27 mouse cellular contexts compared by ENCODE assay signal in the genomic region with DNA sequence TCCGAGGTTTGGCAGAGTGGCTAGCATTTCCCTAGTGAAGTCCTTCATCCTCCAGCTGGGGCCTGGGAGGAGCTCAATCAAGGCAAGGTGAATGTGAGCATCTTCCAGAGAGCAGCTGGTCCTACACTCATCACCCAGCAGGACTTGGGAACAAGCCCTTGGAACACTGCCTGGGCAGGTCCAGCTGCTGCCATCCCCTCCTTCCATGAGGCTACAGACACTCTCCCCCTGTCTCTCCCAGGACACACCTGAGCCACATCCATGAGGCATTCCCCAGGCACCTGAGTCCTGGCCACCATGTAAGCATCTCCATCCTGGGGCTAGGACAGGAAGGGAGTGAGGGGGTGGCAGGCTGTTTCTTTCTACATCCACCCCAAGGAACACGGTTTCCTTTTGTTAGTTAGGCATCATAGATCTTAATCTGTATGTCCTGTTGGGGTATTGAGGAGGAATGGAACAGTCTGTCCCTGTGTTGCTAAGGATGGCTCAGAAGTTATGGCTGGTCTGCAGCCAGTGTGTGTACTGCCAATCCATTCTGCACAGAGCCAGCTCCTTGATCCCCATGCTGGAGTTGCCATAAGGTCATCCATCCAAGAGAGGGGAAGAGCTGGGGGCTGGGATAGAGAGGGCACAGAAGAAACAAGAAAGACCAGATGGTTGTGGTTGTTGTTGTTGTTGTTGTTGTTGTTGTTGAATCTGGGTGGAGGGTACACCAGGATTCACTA.
DNase-seq lines count a peak whose midpoint lies in the region; ATAC-seq lines count a peak whose summit lies in the region.
"Had no signal": no experiment of that assay in that cellular context is flagged by ENCODE, and none has a peak within 500 bp of the region (broad histone marks: within the 10 kb centered on the region; RNA-seq: fewer than 3 reads in every experiment).

No protein-coding gene starts in this region.

- peak; percentile 95 to 97 for DNase-seq in cerebellum, postnatal 10 days
- DNase-seq in cerebellum, postnatal 36 days = no peak
- DNase-seq in heart, adult 11 months = peak; percentile 84
- no peak for DNase-seq in heart, postnatal 36 days
- DNase-seq in midbrain, embryonic 11.5 days (ENCODE audit: low spot score, missing footprints) = no peak
- no peak for DNase-seq in right cerebral cortex, postnatal 25 days
- DNase-seq: adrenal gland, postnatal 14 days; gastrocnemius, postnatal 14 days; heart, adult 2 months; kidney, adult 11 months; kidney, postnatal 14 days; layer of hippocampus, adult 9-11 months; lung, embryonic 14.5 days; lung, postnatal 14 days; retina, postnatal 1 day; right cerebral cortex, postnatal 14 days had no signal

- intact Hi-C loops in heart, postnatal 36 days (cut with DNase I) = no loop called here

- no peak overlapping the region for H3K9ac ChIP-seq in midbrain, embryonic 15.5 days
- no peak overlapping the region for H3K9ac ChIP-seq in midbrain, embryonic 11.5 days (ENCODE audit: low read length)
- H3K9ac ChIP-seq: embryonic facial prominence, embryonic 15.5 days; forebrain, embryonic 13.5 days; heart, embryonic 12.5 days; limb, embryonic 12.5 days; liver, embryonic 15.5 days; lung, embryonic 14.5 days; neural tube, embryonic 15.5 days; stomach, embryonic 15.5 days had no signal

- H3K4me1 ChIP-seq in midbrain, embryonic 15.5 days = no peaks in the 10 kb centered on the region
- no peaks in the 10 kb centered on the region for H3K4me1 ChIP-seq in midbrain, embryonic 11.5 days (ENCODE audit: control insufficient read depth, insufficient read depth, low read length)
- H3K4me1 ChIP-seq: embryonic facial prominence, embryonic 10.5 days; forebrain, embryonic 13.5 days; heart, embryonic 12.5 days; limb, embryonic 12.5 days; liver, embryonic 15.5 days; neural tube, embryonic 15.5 days; stomach, embryonic 15.5 days had no signal

- H3K27ac ChIP-seq in midbrain, embryonic 15.5 days = no peak overlapping the region
- no peak overlapping the region for H3K27ac ChIP-seq in midbrain, embryonic 11.5 days (ENCODE audit: low read depth, low read length)
- H3K27ac ChIP-seq: embryonic facial prominence, embryonic 10.5 days; embryonic facial prominence, embryonic 15.5 days; forebrain, embryonic 13.5 days; heart, adult 2 months; limb, embryonic 12.5 days; liver, embryonic 15.5 days; neural tube, embryonic 15.5 days; stomach, embryonic 15.5 days had no signal

- ATAC-seq in midbrain, embryonic 15.5 days (replicated peaks) = peak; percentile 17; the same call in 1 of the 2 replicates
- ATAC-seq in midbrain, embryonic 11.5 days (ENCODE audit: low FRiP score) = no peak
- ATAC-seq: CD4-positive, CD25-positive, alpha-beta regulatory T cell, adult 4 months; forebrain, embryonic 13.5 days; inflammation-experienced regulatory T-cells, adult 6 months had no signal

- WGBS in midbrain, embryonic 15.5 days = 66% methylated on average over 2 of the region's 2 CpGs
- WGBS in midbrain, embryonic 11.5 days = 74% methylated on average over 2 of the region's 2 CpGs

- no peak overlapping the region for H3K4me2 ChIP-seq in midbrain, embryonic 15.5 days
- no peak overlapping the region for H3K4me2 ChIP-seq in midbrain, embryonic 11.5 days
- H3K4me2 ChIP-seq: embryonic facial prominence, embryonic 15.5 days; forebrain, embryonic 13.5 days; heart, embryonic 12.5 days; limb, embryonic 12.5 days; liver, embryonic 15.5 days; lung, embryonic 14.5 days; neural tube, embryonic 15.5 days; stomach, embryonic 15.5 days had no signal

- H3K27me3 ChIP-seq in midbrain, embryonic 15.5 days (replicated peaks) = no peaks in the 10 kb centered on the region
- H3K27me3 ChIP-seq in midbrain, embryonic 11.5 days (ENCODE audit: control insufficient read depth, insufficient read depth, low read length) = no peaks in the 10 kb centered on the region
- H3K27me3 ChIP-seq: embryonic facial prominence, embryonic 15.5 days; forebrain, embryonic 13.5 days; heart, embryonic 12.5 days; limb, embryonic 12.5 days; liver, embryonic 15.5 days; neural tube, embryonic 15.5 days; stomach, embryonic 15.5 days had no signal

- H3K36me3 ChIP-seq in midbrain, embryonic 15.5 days (replicated peaks) = no peaks in the 10 kb centered on the region
- no peaks in the 10 kb centered on the region for H3K36me3 ChIP-seq in midbrain, embryonic 11.5 days (ENCODE audit: control insufficient read depth, insufficient read depth, low read length)
- H3K36me3 ChIP-seq: embryonic facial prominence, embryonic 10.5 days; embryonic facial prominence, embryonic 15.5 days; heart, embryonic 12.5 days; limb, embryonic 12.5 days; liver, embryonic 15.5 days; neural tube, embryonic 15.5 days; stomach, embryonic 15.5 days had no signal

- no peak overlapping the region for H3K4me3 ChIP-seq in midbrain, embryonic 15.5 days
- no peak overlapping the region for H3K4me3 ChIP-seq in midbrain, embryonic 11.5 days (ENCODE audit: low read depth, low read length)
- H3K4me3 ChIP-seq: embryonic facial prominence, embryonic 10.5 days; embryonic facial prominence, embryonic 15.5 days; forebrain, embryonic 13.5 days; heart, adult 2 months; heart, embryonic 12.5 days; limb, embryonic 12.5 days; liver, embryonic 15.5 days; neural tube, embryonic 15.5 days; stomach, embryonic 15.5 days had no signal

- H3K9me3 ChIP-seq in midbrain, embryonic 15.5 days = no peaks in the 10 kb centered on the region
- no peaks in the 10 kb centered on the region for H3K9me3 ChIP-seq in midbrain, embryonic 11.5 days (ENCODE audit: control insufficient read depth, low read length)
- H3K9me3 ChIP-seq: embryonic facial prominence, embryonic 10.5 days; embryonic facial prominence, embryonic 15.5 days; forebrain, embryonic 13.5 days; heart, embryonic 12.5 days; limb, embryonic 12.5 days; liver, embryonic 15.5 days; neural tube, embryonic 15.5 days; stomach, embryonic 15.5 days had no signal

Comparison
In these comparisons a context has a peak if more than half of its experiments do, and no peak if none do; other contexts are left out.
1. DNase-seq: peak in cerebellum, postnatal 10 days (2 of 2) and heart, adult 11 months (single experiment); none in cerebellum, postnatal 36 days (0 of 2), heart, postnatal 36 days (0 of 2), midbrain, embryonic 11.5 days (single experiment) and right cerebral cortex, postnatal 25 days (single experiment).